ENCODE assay signal across 8 mouse cellular contexts in genomic region chr1:119996798-119997581, GRCm38 (mm10). TPM values are rescaled to one million over a fixed set of nuclear protein-coding genes. Genes with fewer than 3 reads are reported as not detected.
DNase-seq lines count a peak whose midpoint lies in the region; ATAC-seq lines count a peak whose summit lies in the region.

Cfap221 (minus strand) TSS chr1:119997234.

- H3K27ac ChIP-seq in embryonic facial prominence, embryonic 13.5 days = no peak within 1 kb of the TSS
- no peak within 1 kb of the TSS for H3K27ac ChIP-seq in heart, embryonic 14.5 days (replicated peaks in 1 of 2; ENCODE audit: control insufficient read depth in 1 of 2, insufficient read depth in 1 of 2, low read depth in 2 of 2, low read length in 2 of 2)
- no peak within 1 kb of the TSS for H3K27ac ChIP-seq in liver, embryonic 12.5 days

- H3K27me3 ChIP-seq in embryonic facial prominence, embryonic 13.5 days = 0 out of 2 replicates have a peak, but pooled peaks cover 2% of the 10 kb centered on the region
- H3K27me3 ChIP-seq in heart, embryonic 14.5 days (ENCODE audit: control insufficient read depth, insufficient read depth, low read length) = no peaks in the 10 kb centered on the region
- H3K27me3 ChIP-seq in liver, embryonic 12.5 days (replicated peaks) = no peaks in the 10 kb centered on the region

- no peak for ATAC-seq in CD4-positive, CD25-positive, alpha-beta regulatory T cell, adult 4 months
- ATAC-seq in embryonic facial prominence, embryonic 13.5 days (ENCODE audit: insufficient number of reproducible peaks, insufficient read depth, low FRiP score, low TSS enrichment, low read depth) = peak; percentile 68
- peak; percentile 78; the same call in 1 of the 2 replicates for ATAC-seq in heart, embryonic 14.5 days (ENCODE audit: insufficient number of reproducible peaks, insufficient read depth, low FRiP score, low read depth)
- peak; percentile 79 for ATAC-seq in liver, embryonic 12.5 days

- DNase-seq in CD4-positive, CD25-positive, alpha-beta regulatory T cell, adult 2 months (ENCODE audit: low read depth, low spot score) = peak; percentile 15
- peak; percentile 84 for DNase-seq in kidney, postnatal 10 days
- peak; percentile 80 for DNase-seq in neural tube, embryonic 10.5 days (ENCODE audit: extremely low spot score, low spot score)
- DNase-seq in testis, postnatal 14 days (ENCODE audit: low spot score) = peak; percentile 58

- peak within 1 kb of the TSS; percentile 62 for H3K9ac ChIP-seq in embryonic facial prominence, embryonic 13.5 days
- peak within 1 kb of the TSS; percentile 49; the same call in 1 of the 2 replicates for H3K9ac ChIP-seq in heart, embryonic 14.5 days (ENCODE audit: low read length)
- no peak within 1 kb of the TSS for H3K9ac ChIP-seq in liver, embryonic 12.5 days

- no peaks in the 10 kb centered on the region for H3K36me3 ChIP-seq in embryonic facial prominence, embryonic 13.5 days
- no peaks in the 10 kb centered on the region for H3K36me3 ChIP-seq in heart, embryonic 14.5 days (ENCODE audit: control insufficient read depth, insufficient read depth, low read length)
- no peaks in the 10 kb centered on the region for H3K36me3 ChIP-seq in liver, embryonic 12.5 days

- H3K4me1 ChIP-seq in embryonic facial prominence, embryonic 13.5 days = 0 out of 2 replicates have a peak, but pooled peaks cover 4% of the 10 kb centered on the region
- no peaks in the 10 kb centered on the region; a peak in 1 of 4 replicates for H3K4me1 ChIP-seq in heart, embryonic 14.5 days (ENCODE audit: control insufficient read depth in 2 of 2, insufficient read depth in 2 of 2, low read length in 2 of 2)
- peaks cover 9% of the 10 kb centered on the region for H3K4me1 ChIP-seq in liver, embryonic 12.5 days

- H3K9me3 ChIP-seq in embryonic facial prominence, embryonic 13.5 days = no peaks in the 10 kb centered on the region
- H3K9me3 ChIP-seq in heart, embryonic 14.5 days (ENCODE audit: control insufficient read depth, low read length) = no peaks in the 10 kb centered on the region
- no peaks in the 10 kb centered on the region for H3K9me3 ChIP-seq in liver, embryonic 12.5 days (replicated peaks)

- H3K4me3 ChIP-seq in embryonic facial prominence, embryonic 13.5 days = peak within 1 kb of the TSS; percentile 53
- peak within 1 kb of the TSS; percentile 54 to 62 for H3K4me3 ChIP-seq in heart, embryonic 14.5 days (ENCODE audit: control insufficient read depth in 1 of 2, insufficient read depth in 1 of 2, low read depth in 1 of 2, low read length in 2 of 2)
- H3K4me3 ChIP-seq in liver, embryonic 12.5 days = peak within 1 kb of the TSS; percentile 47

- H3K4me2 ChIP-seq in embryonic facial prominence, embryonic 13.5 days = peak within 1 kb of the TSS; percentile 77
- peak within 1 kb of the TSS; percentile 79 for H3K4me2 ChIP-seq in heart, embryonic 14.5 days (ENCODE audit: low read length)
- peak within 1 kb of the TSS; percentile 70 for H3K4me2 ChIP-seq in liver, embryonic 12.5 days

- WGBS in embryonic facial prominence, embryonic 13.5 days = 6% methylated on average over 30 of the region's 30 CpGs
- 6% methylated on average over 30 of the region's 30 CpGs for WGBS in heart, embryonic 14.5 days
- WGBS in liver, embryonic 12.5 days (ENCODE audit: insufficient replicate concordance) = 5% methylated on average over 30 of the region's 30 CpGs

RNA-seq across cellular contexts. Expression of gene Cfap221, which starts in this region (rescaled TPM):
- polyA plus RNA-seq in CD4-positive, CD25-positive, alpha-beta regulatory T cell, adult 4 months (2017; shearing (Covaris generic)) = not detected
- not detected in 2 replicates for polyA plus RNA-seq in embryonic facial prominence, embryonic 13.5 days (2015; fragmentation: Nextera tagmentation; extraction: Ambion mirVana)
- not detected in 2 replicates for polyA plus RNA-seq in heart, embryonic 14.5 days (2014; fragmentation: Nextera tagmentation; extraction: Ambion mirVana)
- not detected in 2 replicates for polyA plus RNA-seq in liver, embryonic 12.5 days (2016; fragmentation: Nextera tagmentation; extraction: Ambion mirVana)

Comparison
In these comparisons a context has a peak if more than half of its experiments do, and no peak if none do; other contexts are left out.
1. Peak in ATAC-seq, H3K4me3 ChIP-seq, H3K9ac ChIP-seq and H3K4me2 ChIP-seq in embryonic facial prominence, embryonic 13.5 days; RNA of the gene not detected or under 1 TPM.
2. Peak in ATAC-seq, H3K4me3 ChIP-seq, H3K9ac ChIP-seq and H3K4me2 ChIP-seq in heart, embryonic 14.5 days; RNA of the gene not detected or under 1 TPM.
3. Peak in ATAC-seq, H3K4me3 ChIP-seq and H3K4me2 ChIP-seq in liver, embryonic 12.5 days; RNA of the gene not detected or under 1 TPM.
4. DNase-seq: peak in every context shown above with its lines; median percentile 84 in kidney, postnatal 10 days; 80 in neural tube, embryonic 10.5 days; 58 in testis, postnatal 14 days; 15 in CD4-positive, CD25-positive, alpha-beta regulatory T cell, adult 2 months.